Mouse (Mus musculus) adrenal gland, adult 8-10 months (tissue): ENCODE measurements around the gene Baiap2l2. TPM values are rescaled to one million over a fixed set of nuclear protein-coding genes. Genes with fewer than 3 reads are reported as not detected.

ENCODE experiments used
- DNase-seq: peaks from one replicate; pipeline ENCODE4 v3.0.0; 2022
- total RNA-seq, 4 experiments: library from RNA; stranded (reverse); gene quantifications; 2 replicates each; pipeline ENCODE4 v1.2.4; 2022

The Baiap2l2 gene
- total RNA-seq, 4 experiments from 2014 or later, result 0.35 to 1.6 TPM; not detected in 2

DNA sequence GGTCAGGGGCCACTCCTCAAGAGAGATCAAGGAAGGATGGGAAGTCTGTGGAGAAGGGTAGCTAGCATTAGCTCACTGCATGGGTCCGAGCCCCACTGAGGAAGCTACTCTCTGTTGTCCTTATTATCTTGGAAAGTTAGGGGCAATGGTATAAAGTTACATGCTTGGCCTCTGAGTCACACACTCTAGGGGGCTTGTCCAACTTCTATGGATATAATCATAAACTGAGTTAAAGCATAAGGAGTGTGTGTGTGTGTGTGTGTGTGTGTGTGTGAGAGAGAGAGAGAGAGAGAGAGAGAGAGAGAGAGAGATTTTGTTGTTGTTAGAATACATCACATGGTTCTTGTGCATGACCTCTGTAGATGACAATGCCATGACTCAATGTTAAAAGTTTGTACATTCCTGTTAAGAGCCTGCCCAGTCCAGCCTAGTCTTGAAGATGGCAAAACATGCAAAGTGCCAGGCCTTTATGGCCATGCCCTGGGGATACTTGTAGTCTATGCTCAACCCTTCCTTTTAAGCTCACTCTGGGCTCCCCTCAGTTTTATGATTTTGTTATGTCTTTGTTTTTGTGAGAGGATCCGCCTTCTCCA is 14.3 kb upstream of the Baiap2l2 start:
- DNase-seq, result no peak

DNA sequence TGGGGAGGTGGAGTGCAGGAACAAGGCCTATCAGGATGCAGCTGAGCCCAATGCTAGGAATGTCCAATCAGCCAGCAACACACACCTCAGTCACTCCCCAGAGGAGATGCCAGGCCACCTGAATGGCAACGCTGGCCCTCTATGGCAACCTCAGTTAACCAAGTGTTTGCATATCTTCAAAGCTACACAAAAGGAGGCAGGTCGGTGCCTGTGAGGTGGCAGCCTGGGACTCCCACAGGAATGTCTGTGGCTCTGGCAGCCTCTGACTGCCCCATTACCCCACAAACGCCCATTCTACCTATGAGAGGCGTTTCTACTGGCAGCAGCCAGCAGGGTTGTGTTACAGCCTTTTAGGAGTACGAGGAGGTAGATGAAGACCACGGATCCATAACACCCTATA is 13.2 kb upstream of the Baiap2l2 start:
- DNase-seq, result no peak

- DNase-seq, result no peak
These were observed 7.4 kb upstream of the Baiap2l2 start for GRCm38 (mm10) chr15:79292779-79293178.

DNA sequence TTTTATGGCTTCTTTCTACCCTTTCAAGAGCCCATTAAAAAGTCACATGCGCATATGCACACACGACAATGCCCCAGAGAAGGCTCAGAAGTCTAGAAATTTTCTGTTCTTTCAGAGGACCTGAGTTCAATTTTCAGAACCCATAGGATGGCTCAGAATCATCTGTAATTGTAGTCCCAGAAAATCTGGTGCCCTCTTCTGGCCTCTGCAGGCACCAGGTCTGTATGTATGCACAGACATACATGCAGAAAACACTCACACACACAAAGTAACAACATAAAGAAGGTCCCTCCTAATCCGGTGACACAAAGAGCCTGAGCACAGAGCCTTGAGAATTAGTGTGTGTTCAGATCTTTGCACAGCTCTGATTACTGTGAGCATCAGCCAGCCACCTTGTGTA is 5.0 kb upstream of the Baiap2l2 start:
- DNase-seq, result no peak

DNA sequence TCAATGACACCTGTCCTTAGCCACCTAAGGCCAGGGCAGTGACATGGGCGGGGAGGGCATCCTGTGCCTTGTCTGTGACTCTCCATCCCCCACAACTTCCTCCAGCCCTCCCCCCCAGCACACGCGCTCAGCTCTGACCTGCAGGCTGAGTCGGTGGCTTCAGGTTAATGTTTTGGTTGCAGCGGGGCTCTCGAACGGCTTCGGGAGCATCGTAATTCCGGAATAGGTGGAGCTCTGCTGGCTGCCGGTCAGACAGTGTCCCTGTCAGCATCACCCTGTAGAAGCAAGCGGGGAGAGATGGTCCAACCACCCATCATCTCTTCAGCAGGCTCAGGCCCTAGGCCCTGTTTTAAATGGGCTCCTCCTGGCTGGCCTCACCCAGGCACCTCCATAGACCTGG is 4.1 kb upstream of the Baiap2l2 start:
- no peak for DNase-seq

DNA sequence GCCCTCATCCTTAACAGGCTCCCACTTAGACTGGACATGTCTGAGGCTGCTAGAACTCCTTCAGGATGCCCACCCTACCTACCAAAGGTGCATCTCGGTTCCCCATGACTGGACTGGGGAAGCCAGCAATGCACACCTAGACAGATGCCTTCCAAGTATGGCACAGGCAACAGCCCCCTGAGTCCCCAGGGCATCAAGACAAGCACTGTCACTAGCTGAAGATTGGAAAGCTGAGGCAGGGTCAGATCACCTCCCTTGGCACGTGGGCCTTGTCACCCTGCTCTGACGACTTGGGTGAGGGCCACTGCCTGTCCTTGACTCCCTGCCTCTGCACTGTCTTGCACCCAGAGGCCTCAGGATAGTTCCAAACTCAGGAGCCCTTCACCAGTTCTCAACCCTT is 3.0 kb upstream of the Baiap2l2 start:
- DNase-seq, result no peak

DNA sequence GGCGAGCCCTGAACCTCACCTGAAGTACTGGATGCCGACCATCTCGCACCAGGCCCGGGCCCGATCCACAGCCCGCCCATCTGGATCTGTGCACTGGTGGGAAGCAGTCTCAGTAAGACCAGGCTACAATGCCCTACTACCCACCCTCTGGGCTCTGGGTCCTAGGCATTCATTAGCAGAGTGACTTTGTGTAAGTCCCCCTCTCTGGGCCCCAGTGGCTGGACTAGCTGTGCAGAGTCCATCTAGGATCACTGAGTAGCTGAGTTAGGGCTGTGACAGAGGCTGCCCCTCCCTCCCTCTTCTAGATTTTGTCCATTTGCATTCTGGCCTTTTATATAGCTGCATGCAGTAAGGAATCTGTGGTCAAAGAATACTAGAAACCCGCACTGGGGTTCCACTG is 1.8 kb upstream of the Baiap2l2 start:
- DNase-seq, result no peak

GRCm38 (mm10) chr15:79286141-79286540 is 804 bp upstream of the Baiap2l2 start:
- no peak for DNase-seq

DNA sequence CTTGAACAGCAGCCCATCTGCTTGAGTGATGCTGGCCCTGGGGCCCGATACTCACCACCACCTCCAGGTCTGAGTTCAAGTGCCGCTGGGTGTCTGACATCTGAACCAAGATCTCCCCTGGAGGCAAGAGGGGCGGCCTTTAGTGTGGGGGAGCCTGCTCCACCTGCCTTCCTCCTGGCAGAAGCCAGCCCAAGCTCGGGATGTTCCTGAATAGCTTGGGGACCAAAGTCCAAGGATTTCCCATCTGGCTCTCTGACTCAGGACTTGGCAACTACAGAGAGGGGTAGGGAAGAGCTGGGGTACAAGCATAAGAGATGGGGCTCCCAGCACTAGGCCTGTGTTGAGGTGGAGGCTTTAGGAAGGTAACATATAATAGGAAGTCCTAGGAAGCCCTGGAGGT is 2.0 kb downstream of the Baiap2l2 start:
- DNase-seq, result no peak

DNA sequence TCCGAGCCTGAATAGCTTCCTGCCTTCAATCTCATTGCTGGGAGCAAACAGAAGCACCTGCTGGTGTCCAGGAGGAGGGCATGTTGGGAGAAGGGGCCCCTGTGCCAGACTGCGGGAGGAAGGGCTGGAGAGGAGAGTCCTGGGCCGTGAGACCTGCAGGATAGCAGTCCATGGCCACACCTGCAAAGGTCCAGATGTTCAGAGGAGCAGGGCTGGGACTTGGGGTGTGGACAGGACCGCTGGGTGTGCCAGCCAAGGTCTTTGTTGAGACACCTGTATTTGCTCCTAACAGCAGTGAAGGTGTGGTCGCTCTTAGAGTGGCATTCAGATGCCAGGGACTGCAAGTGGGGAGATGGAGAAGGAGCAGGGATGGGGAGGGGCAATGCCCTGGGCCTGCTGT is 2.9 kb downstream of the Baiap2l2 start:
- no peak for DNase-seq

- no peak for DNase-seq
These were observed 3.9 kb downstream of the Baiap2l2 start for GRCm38 (mm10) chr15:79281389-79281788.

DNA sequence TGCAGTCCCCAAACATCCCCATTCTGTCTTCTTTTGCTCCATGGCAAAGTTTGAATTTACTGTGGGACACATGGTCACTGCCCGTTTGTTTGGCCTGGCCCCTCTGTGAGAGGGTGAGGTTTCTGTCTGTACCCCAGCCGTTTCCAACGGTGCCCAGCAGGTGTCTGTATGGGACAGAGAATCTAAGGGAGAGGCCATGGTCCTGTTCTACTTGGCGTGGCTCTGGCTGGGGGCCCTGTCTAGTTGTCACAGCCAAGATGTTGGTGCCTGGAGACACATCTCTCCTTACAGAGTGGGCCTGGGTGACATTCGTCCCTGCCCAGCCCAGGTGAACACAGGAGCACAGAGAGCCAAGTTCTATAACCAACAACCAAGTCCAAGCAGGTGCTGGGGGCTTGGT is 4.5 kb downstream of the Baiap2l2 start:
- no peak for DNase-seq

GRCm38 (mm10) chr15:79280209-79280608 is 5.1 kb downstream of the Baiap2l2 start:
- no peak for DNase-seq

DNA sequence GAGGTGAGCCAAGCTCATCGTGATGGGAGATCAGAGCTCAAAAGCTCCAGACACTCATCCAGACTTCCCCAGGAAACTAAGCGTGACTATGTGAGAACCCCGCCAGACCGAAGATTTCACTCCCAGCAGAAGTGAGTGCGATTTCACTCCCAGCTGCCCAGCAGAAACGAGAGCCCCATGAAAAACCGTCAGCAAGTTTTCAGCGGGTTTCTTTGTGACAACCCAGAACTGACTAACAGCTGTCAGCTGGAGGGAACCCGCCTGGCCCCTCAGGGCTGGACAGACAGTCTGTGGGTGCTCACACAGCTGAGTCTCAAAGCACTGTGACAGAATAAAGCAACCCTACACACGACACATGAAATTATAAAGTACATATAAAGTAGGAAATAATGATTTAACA is 7.6 kb downstream of the Baiap2l2 start:
- DNase-seq, result no peak

GRCm38 (mm10) chr15:79273020-79273419 is 12.3 kb downstream of the Baiap2l2 start:
- DNase-seq, result no peak

DNA sequence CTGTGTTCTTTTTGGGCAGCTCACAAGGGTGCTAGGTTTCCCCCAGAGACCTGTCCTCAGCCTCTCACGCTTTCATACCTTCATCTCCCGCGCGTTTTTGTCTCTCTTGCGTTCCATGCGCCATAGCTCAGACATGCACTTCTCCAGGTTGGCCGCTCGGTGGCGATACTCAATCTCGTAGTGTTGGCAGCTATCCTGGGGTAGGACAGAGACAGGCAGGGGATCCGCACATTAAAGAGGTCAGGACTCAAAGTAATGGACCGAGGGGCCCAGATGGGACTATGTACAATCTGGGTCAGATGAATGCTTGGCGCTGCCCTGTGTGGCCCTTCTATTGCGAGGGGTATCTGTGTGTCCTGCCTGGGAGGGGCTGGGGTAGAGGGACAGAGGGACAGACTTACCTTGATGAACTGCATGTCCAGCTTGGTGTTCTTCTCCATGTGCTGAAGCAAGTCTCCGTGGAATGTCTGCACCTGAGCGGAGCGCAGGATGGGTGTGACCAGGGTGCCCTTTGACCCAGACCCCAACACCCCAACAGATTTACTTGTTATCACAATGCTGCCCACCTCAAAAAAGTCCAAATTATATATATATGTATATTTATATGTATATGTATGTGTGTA is 14.1 kb downstream of the Baiap2l2 start:
- no peak for DNase-seq

- peak; percentile 55 for DNase-seq
These were observed 14.8 kb downstream of the Baiap2l2 start for GRCm38 (mm10) chr15:79270317-79271123.

DNA sequence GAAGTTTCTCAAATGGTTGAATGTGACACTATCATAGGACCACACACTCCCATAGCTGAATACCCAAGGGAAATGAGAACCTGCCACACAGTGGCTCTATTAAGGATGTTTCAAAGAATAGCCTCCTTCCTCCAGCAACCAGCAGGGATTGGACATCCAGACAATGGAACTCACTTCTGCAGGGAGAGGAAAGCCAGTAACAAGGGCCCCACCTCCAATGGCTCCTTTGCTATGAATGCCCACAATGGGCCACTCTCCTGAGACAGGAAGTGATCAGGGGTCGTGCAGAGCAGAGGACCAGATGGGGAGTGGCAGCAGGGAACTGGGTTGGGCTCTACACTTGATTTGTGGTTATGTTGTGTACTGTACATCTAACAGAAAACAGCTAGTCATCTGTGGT is 16.8 kb downstream of the Baiap2l2 start:
- no peak for DNase-seq

- DNase-seq, result no peak
These were observed 20.0 kb downstream of the Baiap2l2 start for GRCm38 (mm10) chr15:79265384-79265783.

- no peak for DNase-seq
These were observed 21.6 kb downstream of the Baiap2l2 start for GRCm38 (mm10) chr15:79263726-79264125.

DNA sequence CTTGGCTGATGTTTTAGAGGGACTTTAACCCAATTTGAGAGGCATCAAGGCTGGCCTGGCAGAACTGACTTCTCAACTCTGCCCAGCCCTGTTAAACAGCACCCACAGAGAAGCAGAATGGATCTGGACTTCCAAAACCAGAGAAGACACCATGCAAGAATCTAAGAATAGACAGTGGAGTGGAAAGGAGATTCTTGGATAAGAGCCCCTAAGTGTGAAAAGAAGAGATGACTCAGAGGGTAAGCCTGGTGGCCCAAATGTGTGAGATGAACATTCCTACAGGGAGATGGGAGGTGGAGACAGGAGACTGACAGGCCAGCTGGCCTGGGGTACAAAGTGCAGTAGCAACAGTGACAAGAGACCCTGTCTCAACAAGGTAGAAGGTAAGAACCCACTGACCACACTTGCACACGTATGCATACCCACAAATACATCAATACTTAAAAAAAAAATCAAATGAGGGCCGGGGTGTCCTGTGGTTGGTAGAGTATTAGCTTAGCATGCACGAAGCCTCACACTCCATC is 22.5 kb downstream of the Baiap2l2 start:
- DNase-seq, result no peak

DNA sequence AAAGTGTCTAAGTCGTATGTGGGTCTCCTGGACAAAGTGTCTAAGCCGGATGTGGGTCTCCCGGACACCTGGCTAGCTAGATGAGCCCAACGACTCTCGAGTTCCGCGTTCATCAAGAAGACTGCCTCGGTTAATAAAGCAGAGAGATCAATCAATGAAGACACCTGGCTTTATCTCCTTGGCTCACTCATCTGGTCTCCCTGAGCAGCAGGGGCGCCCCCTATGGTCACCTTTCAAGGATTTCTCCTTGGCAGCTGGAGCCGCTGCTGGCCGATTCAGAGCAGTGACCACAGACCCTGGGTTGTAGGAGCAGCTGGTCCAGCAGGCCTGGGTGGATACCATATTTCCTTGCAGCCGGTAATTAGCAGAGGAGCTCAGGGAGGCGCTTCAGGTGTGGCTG is 23.0 kb downstream of the Baiap2l2 start:
- no peak for DNase-seq

- DNase-seq, result no peak
These were observed 23.6 kb downstream of the Baiap2l2 start for GRCm38 (mm10) chr15:79261757-79262156.
